Mouse (Mus musculus) cerebellum, adult 11 months (tissue): ENCODE measurements around the gene Phldb2.

Experiments used
- DNase-seq: peaks from one replicate; pipeline ENCODE4 v3.0.0; 2022

Gene Phldb2

DNA sequence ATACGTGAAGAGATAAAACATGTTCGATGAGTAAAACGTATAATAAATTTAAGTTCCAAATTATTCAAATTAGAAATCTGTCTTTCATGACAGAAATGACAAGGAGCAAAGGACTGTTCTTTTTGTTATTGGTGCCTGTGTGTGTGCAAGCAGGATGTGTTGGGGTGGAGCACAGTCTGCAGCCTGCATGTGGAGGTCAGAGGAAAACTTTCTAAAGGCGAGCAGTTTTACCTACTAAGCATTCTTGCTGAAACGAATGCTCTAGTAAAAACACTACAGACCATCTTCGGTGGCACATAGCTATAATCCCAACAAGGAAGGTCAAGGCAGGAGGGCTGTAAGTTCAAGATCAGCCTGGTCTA is 120.7 kb downstream of the Phldb2 start:
- no peak for DNase-seq

DNA sequence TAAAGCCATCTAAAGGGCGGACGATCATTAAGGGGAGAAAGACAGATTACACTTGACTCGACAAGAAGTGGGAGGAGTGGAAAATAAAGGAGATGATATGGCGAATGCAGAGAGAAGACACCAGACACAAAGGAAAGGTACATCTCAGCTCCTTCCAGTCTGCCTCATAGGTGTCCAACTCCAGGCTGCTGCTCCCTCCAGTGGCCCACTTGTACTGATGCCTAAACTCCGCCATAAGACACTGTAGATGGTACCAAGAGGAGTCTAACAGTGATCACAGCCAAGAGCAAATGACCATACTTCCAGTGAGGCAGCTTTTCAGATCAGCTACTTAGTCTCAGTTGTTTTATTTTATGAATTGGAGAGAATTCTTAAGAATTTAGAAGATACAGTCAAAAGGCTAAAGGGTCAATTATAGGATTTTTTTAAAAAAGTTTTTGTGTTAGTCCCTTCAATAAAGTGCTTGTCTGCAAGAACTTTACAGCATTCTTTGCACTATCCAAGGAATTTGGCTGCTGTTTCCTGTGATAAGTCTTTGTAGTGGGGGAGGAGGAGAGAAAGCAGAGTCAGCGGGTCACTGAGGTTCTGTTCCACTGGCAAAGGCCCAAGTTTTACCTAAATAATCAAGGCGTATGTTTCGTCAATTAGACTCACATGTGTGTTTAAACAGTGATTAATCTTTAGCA is 121.2 kb downstream of the Phldb2 start:
- DNase-seq, result no peak

DNA sequence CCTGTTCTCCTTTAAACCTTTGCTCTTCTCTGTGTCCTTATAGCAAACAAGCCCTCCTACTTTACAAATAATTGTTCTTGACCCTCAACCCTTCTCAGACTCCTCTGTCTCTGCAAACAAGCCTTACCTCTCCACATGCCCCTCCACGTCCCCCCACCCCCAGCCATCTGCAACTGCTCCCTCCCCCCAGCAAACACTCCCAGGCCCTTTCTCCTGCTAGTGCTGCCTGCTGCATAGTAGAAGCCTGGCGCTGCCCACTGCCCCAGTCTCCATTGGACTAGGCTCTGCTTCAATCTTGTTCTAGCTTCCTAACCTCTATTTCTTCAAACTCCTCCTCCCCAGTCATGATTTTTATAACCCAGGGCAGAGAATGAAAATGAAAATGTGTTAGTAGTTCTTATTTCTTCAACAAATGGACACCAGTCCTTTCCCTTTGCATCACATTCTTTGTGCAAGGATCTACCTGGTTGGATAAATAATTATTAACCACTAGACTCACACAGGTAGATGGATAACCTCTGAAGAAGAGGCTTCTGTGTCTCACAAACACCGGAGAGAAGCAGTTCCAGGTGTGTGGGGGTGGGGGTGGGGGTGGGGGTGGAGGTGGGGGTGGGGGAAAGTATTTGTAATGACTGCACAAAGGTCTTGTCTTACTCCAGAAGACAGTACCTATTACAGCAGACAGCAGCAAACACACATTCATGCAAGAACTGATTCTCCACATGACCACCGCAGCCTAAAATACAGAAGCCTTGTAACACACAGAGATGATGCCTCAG is 122.1 kb downstream of the Phldb2 start:
- DNase-seq, result no peak

DNA sequence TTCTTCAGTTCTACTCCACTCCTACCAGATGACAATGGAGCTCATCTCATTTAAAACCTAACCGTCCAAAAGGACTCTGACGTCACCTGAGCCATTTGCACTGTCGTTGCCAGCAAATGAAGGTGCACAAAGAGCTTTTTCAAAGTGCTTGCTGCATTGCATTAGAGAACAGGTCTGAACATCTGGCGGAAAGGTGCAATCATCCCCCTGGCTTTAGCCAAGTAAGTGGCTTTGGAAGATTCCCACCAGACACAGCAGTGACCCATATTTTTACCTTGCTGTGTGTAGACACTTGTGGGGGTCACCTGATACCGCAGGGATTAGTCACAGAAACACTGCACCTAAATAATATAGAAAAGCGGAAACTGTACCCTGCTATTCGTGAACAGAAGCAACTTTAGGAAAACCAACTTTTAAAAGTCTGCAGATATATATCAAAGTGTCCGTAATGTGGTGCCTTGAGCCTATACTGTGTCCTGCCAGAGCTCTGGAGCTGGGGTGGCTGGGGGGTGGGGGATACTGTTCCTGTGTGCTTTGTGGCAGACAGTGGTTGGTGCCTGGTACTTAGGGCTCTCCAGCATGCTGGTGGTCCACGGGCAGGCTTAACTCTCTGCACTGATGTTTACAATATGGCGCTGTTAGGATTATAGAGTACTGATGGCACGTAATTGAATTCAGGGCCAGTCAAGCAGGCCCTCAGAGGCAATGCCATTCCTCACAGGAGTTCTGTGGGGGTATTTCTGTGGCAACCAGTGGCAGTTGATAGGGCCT is 123.1 kb downstream of the Phldb2 start:
- no peak for DNase-seq

DNA sequence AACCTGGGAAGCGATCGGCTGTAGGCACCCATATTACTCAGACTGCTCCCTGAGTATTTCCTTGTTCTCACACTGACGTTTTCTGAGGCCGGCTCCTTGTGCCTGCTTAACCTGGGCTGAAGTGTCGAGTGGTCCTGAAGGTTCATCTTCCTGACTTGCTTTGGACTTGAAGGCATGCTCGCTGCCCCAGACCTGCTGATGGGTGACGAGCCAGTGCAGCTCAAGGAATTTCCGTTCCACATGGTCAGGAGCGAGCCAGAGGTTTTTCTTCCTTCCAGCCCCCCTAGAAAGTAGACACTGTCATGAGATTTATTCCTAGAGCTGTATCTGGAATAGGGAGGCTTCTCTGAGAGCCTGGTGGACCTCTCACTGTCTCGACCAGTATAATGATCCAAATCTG is 128.1 kb downstream of the Phldb2 start:
- no peak for DNase-seq

DNA sequence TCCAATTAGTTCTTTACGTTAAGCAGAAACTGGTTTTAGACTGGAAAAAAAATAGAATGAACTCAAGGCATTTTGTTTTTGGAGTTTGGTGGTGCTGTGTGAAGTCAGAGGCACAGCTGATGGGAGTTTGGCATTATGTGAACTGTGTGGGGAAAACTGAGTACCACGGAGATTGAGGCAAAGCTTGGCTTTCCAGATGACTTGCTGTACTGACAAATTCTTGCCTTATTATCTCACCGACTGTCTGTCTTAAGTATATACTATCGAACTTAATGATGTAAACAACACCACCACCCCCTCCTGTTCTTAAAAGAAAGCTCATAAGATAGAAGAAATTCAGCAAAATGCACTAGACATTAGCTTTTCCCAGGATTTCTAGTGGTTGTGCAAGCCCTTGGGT is 129.4 kb downstream of the Phldb2 start:
- no peak for DNase-seq

DNA sequence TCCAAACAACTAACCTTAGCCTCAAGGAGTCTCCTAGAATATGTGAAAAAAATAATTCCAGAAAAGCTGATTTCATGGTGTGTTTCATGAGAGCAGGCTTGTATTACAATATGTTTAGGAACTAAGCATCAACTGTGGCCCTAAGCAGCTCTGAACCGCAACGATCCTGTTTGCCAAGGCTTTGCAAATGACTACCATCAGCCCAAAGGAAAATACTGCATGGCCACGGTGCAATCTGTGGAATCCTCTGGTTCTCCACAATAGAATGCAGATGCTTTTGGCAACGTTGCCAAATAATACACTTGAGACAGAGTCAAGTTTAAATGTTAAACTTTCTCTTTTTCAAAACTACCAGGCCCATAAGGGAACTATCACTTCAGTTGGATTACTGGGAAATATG is 133.5 kb downstream of the Phldb2 start:
- DNase-seq, result no peak

DNA sequence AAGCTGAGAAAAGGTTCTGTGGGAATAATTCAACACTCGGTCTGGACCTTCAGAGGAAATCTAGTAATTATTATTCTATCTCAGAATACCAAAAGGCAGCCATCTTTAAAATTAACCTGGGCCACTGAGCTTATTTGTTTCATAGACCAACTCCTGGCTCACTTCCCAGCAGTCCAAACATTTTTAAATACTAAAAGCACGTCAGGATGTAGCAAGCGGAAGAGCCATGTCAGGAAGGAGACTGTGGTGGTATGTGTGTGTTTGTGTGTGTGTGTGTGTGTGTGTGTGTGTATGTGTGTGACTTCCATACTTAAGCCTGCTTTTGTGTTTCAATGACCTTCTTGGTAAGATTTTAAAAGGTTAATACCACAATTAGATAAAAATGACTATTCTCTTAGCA is 135.6 kb downstream of the Phldb2 start:
- DNase-seq, result no peak

DNA sequence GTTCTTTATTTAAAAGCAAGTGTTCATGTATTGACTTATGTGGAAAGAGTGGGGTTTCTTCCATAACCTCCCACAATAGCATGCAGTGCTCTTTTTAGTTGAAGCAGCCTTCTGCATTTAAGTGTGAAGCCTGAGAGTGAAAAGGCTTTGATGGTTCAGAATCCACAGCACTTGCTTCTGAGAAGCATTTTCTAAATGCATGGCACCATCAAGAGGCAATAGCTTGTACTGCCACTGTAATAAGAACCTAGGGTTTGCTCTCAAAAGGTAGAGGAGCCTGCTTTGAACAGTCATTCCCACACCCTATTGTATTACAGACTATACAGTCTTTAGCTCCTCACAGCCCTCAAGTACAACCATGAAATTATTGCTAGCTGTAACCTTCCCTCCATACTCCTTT is 136.7 kb downstream of the Phldb2 start:
- peak; percentile 14 for DNase-seq

DNA sequence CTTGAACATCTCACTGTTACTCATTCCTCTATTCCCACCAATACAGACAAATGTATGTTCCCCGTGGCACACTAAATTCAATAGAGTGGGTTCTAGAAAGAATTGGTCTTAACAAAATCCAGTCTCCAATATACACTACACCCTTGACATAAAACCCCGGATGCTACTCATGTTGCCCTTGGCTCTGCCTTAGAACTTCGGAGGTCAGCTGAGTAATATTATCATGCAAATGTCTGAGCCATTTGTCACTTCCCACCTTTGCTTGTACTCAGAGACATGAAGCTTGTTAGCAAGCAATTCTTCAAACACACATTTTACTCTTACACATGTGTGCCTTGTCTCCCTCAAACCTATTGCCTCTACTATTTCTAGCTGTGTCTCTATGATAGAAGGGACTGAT is 138.8 kb downstream of the Phldb2 start:
- no peak for DNase-seq

DNA sequence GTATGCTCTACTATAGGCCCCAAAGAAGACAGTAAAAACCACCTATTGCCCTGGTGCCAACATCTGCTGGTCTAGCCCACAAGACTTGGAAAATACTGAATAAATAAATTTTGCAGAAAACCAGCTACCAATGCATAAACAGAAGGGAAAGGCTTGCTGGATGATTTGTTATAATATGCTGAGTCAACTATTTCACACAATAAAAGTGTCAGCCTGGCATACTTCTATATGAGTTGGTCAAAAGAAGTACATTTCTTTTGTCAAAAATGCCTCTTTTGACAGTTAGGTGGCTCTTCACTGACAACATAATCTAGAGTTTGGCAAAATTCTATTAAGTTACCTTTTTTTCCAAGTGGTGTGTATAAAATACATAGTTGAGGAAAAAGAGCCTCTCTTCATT is 141.6 kb downstream of the Phldb2 start:
- no peak for DNase-seq

DNA sequence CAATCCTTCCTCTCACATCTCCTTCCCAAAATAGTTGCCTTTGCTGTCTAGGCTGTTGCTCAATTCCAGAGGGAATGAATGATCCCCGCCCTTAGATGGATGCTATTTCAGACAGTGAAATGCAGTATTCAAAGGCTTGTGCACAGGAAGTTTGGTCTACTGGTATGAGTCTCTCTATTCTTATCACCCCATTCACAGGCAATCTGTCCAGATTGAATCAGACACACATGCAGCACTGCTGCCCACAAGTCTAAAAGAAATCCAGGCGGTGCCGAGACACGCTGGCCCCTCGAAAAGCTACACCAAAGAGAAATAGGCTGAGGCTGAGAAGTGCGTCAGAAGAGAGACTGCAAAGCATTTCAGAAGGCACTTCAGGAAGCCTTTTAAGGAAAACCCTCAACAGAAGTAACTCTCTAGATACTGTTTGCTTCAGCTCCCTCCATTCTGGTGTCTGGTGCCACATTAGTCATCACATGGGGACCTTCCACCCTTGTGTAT is 142.5 kb downstream of the Phldb2 start:
- no peak for DNase-seq

DNA sequence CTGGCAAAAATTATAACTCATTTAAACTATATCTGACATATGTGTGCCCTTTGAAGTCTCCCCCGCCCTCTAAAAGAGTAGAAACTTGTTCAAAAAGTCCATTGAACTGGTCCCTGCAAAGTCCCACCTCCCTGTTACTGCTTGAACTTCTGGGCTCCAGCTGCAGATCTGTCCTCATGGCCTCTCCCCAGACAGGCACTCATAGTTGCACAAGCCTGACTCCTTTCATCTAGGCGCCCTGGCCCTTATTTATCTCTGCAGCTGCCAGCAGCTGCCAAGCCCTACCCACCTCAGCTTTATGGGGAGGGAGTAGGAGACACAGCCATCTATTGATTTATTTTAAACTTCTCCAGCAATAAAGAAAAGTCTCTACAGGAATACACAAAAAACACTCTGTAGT is 143.2 kb downstream of the Phldb2 start:
- DNase-seq, result no peak

DNA sequence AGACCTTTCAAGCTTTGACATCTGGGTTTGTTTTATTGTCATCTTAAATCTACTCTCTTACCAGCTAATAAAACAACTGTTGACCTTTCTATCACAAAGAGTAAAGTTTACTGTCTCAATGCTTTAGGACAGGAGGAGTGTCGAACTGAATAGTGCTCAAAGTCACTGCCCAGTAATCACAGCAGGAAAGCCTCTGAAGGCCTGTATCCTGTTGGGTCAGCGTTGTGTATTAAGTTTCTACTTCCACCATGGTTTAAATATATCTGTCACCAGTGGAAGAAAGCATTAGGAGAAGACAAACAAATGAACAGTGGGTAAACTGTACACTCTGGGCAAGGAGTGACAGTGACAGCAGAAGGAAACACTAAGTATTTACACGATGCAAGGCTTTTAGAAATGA is 148.7 kb downstream of the Phldb2 start:
- no peak for DNase-seq

DNA sequence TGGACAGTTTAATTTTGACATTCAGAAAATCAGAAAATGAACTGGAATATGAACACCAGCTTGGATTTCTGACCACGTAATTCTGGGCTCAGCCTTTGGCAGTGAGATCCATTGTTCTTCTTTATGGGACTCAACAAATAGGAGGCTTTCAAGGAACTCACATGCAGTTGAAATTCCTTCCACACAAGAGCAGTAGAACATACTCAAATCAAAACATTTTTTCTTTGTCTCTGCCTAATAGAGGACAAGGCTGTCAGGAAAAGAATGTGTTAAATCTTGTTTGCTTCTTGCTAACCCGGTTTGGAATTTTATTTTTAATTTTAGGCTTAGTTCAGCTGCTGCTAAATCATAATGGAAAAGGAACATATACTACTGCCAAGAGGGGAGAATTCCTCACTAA is 153.0 kb downstream of the Phldb2 start:
- DNase-seq, result no peak

DNA sequence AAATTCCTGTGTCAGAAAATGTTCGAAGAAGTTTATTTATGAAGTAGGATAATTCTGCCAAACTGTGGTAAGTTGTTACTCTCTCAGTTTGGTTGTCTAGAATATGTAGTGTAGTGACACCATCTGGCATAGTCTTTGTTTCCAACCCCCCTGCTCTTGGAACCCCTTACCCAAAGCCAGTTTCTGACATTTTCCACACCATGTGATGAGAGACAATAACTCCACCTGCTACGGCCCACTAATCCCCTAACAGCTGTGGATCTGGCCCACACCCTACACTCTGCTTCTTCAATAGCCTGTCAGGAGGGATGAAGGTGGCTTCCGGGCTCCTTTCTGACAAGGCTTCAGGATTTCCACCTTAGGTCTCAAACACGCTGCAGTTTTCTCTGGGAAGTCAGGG is 154.2 kb downstream of the Phldb2 start:
- DNase-seq, result no peak

DNA sequence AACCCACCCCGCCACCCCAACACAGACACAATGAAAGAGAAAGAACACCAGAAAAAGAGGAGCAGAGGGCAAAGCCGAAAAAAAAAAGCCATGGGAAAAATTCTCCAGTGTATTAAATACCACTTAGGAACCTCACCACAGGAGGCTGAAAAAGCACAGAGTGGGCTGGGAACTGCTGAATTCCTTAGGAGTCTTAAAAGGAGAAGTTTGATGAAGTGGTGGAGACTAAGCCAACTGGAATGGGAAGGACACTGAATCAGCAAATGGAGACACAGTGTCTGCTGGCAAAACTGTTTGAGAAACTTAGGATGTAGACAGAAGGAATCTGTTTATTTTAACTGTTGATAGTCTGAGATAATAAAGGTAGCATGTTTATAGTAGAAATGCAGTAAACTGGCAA is 154.8 kb downstream of the Phldb2 start:
- no peak for DNase-seq

DNA sequence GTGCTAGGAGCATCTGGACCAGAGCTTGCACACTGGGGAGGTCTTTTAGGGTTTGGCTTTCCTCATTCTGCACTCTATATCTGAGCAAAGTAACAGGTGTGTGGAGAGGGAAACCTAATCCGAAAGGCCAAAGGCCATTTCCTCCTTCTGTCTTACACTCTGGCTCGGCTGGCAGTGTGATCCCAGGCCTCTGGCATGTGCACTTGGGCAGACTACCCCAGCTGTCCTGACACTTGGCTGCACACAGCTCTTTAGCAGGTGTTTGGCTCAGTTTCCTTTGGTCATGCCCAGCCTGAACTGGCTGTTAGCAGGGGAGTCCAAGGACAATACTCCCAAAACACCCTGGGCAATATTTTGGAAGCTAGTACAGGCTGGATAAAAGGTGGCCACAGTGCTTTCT is 156.6 kb downstream of the Phldb2 start:
- no peak for DNase-seq

DNA sequence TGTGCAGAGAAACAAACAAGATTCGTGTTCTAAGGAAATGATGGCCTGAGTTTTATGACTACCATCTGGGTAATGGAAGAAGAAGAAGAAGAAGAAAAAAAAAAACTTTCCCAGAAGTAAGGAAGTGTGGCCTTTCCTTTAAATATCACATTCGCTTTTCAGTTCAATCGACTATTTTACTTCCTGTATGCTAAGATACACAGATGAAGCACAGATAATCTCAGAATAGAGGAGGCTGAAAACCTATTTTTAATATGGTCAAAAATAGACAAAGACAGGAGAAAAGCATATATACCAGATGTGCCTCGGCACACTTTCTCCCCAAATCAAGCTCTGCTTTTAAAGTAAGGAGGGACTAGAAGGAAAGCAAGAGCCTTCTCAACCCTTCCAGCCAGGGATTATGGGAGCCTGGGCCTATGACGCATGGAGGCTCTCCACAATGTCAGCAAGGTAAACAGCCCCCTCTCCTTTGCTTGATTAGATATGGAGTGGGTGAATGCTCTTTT is 158.2 kb downstream of the Phldb2 start:
- no peak for DNase-seq

DNA sequence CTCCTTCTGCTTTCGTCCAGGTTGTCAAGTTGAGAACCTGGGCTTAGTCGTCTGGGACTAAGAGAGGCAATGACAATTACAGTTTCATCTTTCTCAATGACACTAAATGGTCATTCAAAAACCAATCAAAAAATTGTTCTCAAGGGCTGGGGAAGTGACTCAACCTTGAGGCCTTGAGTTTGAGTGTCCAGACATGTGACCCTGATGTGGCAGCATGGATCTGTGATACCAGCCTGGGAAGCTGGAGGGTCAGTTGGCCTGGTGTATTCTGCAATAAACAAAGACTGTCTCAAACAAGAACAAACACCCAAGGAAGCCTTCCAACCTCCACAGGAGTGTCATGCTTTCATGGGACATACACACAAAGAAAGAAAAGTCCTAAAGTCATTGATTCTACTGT is 160.6 kb downstream of the Phldb2 start:
- no peak for DNase-seq

DNA sequence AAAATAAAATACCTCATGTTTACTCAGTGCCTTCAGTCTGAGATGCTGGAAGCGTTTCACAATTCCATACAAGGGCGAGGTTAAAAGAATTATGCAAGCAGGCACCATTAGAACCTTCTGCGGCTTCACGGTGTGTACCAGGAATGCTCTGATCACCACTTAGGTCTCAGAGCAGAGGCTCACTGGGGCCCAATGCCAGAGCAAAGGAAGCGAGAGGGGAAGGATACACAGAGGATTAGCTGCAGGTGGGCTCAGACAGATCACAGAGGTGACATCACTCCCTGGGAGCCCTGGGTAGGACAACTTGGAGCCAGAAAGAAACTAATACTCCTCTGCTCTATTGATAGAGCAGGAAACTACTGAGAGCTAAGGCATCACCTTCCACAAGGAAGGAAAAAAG is 162.1 kb downstream of the Phldb2 start:
- no peak for DNase-seq

DNA sequence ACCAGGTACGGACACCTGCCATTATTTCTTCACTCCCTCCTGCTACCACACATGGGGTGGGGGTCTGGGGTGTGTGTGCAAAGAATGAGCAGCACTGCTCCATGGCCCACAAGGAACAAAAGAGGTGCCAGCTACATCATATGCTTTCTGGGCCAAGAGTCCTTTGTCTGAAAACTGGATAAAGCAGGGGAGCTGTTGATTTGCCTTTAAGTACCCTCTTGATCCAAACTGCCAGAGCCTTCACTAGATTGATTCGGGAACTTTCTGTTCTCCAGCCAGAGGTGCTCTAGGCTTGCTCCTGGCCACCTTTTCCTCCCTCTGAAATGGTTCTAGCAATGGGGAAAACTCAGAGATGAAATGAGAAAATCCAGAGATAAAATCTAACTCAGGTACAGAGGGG is 164.1 kb downstream of the Phldb2 start:
- DNase-seq, result no peak

DNA sequence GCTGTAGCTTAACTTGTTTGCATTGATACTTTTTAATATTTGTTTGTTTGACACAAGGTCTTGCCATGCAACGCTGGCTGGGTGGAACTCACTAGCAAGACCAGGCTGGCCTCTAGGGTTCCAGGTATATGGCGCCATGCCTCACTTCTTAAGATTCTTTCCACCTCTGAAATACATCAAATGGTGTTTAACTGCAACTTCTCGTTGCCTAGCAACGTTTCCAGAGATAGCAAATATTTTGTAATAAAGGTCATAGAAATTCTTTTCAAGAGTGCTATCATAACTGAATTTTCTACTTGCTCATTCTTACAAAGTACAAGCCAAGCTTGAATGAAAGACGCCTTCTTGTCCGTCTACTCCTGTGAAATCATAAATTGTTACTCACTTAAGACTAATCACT is 165.7 kb downstream of the Phldb2 start:
- DNase-seq, result no peak

DNA sequence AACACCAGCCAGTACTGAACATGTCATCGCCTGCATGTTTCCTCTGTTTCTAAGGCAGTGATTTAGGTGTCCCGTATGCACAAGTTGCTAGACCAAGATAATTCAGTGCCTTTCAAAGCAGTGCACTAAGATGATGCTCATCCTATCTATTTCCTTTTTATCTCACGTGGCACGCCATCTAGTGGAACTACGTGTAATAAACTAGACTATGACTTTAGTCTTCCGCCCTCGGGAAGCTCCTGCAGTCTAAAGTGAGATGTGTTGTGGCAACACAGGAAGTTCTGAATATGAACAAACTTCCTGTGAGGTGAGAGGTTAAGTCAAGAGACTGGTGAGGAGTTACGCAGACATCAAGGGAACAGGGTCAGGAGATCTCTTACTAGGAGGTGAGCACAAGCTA is 166.8 kb downstream of the Phldb2 start:
- DNase-seq, result no peak
